Mouse (Mus musculus): ENCODE measurements at regions not wholly inside any gene's neighbourhood (a gene's known extent, or its start where the extent isn't known, plus 50 kb on each side); places are given as distances from the start of the nearest gene placed in this dataset.
A peak's percentile ranks its signal among the peaks of the same experiment; 100 is the strongest.

- no peak for ATAC-seq (ENCODE audit: poor library complexity, severe bottlenecking)
Measured at GRCm38 (mm10) chr6:50991528-50992125, 337.4 kb upstream of the Npvf start.

GRCm38 (mm10) chr6:50993952-50994351, 339.7 kb upstream of the Npvf start:
- no peak for ATAC-seq (ENCODE audit: poor library complexity, severe bottlenecking)

GRCm38 (mm10) chr6:51002713-51003112, 348.5 kb upstream of the Npvf start:
- ATAC-seq (ENCODE audit: poor library complexity, severe bottlenecking), result no peak

- no peak for ATAC-seq (ENCODE audit: poor library complexity, severe bottlenecking)
Measured at GRCm38 (mm10) chr6:51006074-51006591, 351.9 kb upstream of the Npvf start.

- no peak for ATAC-seq (ENCODE audit: poor library complexity, severe bottlenecking)
Measured at GRCm38 (mm10) chr6:51009526-51010340, 355.5 kb upstream of the Npvf start.

- no peak for ATAC-seq (ENCODE audit: poor library complexity, severe bottlenecking)
Measured at GRCm38 (mm10) chr6:51010536-51010935, 356.3 kb upstream of the Npvf start.

GRCm38 (mm10) chr6:51012086-51012830, 358.0 kb upstream of the Npvf start:
- no peak for ATAC-seq (ENCODE audit: poor library complexity, severe bottlenecking)

- ATAC-seq (ENCODE audit: poor library complexity, severe bottlenecking), result no peak
Measured at GRCm38 (mm10) chr6:51015735-51016134, 361.5 kb upstream of the Npvf start.

GRCm38 (mm10) chr6:51016441-51017070, 362.3 kb upstream of the Npvf start:
- ATAC-seq (ENCODE audit: poor library complexity, severe bottlenecking), result no peak

- no peak for ATAC-seq (ENCODE audit: poor library complexity, severe bottlenecking)
Measured at GRCm38 (mm10) chr6:51017260-51017999, 363.2 kb upstream of the Npvf start.

- ATAC-seq (ENCODE audit: poor library complexity, severe bottlenecking), result no peak
Measured at GRCm38 (mm10) chr6:51021206-51021605, 367.0 kb upstream of the Npvf start.

GRCm38 (mm10) chr6:51023361-51023760, 369.1 kb upstream of the Npvf start:
- ATAC-seq (ENCODE audit: poor library complexity, severe bottlenecking), result no peak

GRCm38 (mm10) chr6:51024756-51025155, 370.5 kb upstream of the Npvf start:
- no peak for ATAC-seq (ENCODE audit: poor library complexity, severe bottlenecking)

GRCm38 (mm10) chr6:51025411-51025810, 371.2 kb upstream of the Npvf start:
- no peak for ATAC-seq (ENCODE audit: poor library complexity, severe bottlenecking)

- peak; percentile 21; the same call in 1 of the 2 replicates for ATAC-seq (ENCODE audit: poor library complexity, severe bottlenecking)
Measured at GRCm38 (mm10) chr6:51027296-51027695, 373.1 kb upstream of the Npvf start.

- ATAC-seq (ENCODE audit: poor library complexity, severe bottlenecking), result no peak
Measured at GRCm38 (mm10) chr6:51029516-51029915, 375.3 kb upstream of the Npvf start.

- ATAC-seq (ENCODE audit: poor library complexity, severe bottlenecking), result no peak
Measured at GRCm38 (mm10) chr6:51029953-51030352, 375.7 kb upstream of the Npvf start.

- ATAC-seq (ENCODE audit: poor library complexity, severe bottlenecking), result no peak
Measured at GRCm38 (mm10) chr6:51033835-51034234, 379.6 kb upstream of the Npvf start.

GRCm38 (mm10) chr6:51036074-51036473, 381.8 kb upstream of the Npvf start:
- no peak for ATAC-seq (ENCODE audit: poor library complexity, severe bottlenecking)

GRCm38 (mm10) chr6:51036553-51036952, 382.3 kb upstream of the Npvf start:
- no peak for ATAC-seq (ENCODE audit: poor library complexity, severe bottlenecking)
